Mouse (Mus musculus): Measurements from ENCODE around the gene Rpl38.

Gene Rpl38

GRCm38 (mm10) chr11:114668301-114668710 lies at the start of gene Rpl38:
TSS of gene Rpl38 (plus strand) at chr11:114668524.
- in situ Hi-C loops (cut with MboI, MseI): loop anchor here in 1 of 2 experiments (25.0 kb wide), 1 partner anchor 1006 kb away; the partner anchor contains the start of gene Slc39a11

DNA sequence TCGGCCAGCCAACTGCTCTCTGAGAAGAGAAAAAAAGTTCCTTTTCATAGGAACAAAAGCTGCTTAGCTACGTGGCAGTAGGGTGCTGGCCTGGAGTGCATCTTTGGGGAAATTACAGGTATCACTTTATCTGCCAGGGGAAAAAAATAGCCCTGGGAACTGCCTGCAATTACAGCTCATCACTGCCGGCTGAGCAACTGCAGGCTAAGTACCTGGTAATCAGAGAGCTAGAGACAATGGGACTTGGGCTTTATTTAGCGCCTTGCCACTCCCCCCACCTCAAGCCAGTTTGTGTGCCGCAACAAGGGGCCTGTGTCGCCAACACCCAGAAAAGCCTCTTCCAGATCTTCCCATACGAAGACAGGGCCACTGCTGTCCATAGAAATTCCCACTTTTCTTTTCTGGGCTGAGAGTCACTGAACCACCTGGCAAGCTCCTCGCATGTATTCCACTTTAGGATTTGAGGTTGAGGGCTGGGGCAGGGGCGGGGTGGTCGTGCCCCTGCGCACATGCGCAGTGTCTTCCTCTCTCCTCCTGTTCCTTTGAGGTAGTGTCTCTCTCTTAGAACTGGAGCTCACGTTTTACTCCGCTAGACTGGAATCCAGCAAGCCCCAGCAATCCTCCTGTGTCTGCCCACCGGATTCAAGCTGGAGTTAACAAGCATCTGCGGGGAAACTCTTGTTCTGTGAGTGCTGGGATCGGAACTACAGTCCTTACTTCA lies 49.5 kb upstream of the Rpl38 start:
- in situ Hi-C loops (cut with MboI, MseI): no loop called here

DNA sequence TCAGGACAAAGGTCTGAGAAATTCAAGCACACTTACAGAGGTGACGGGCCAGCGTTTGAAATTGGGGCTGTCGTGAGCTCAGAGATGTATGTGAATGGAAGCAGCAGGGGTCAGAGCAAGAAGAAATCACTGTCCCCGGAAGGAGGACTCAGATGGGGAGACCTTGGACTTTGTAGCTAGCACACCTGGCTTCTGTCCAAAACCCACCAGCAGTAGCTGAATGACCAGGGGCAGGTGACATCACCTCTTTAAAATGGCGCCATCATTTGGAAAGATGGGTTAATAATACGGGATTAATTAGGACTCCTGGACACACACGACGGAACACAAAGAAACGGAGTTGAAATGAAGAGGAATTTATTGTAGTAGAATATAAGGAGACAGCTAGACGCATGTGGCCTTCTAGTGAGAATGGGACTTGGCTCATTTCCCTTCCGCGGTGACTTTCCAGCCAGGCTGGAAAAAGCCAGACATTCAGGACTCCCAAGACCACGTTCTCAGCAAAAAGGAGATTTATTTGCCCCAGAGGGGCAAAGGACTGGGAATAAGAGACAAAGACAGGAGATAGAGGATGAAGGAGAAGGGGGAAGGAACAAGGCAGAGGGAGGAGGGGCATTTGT lies 42.1 kb upstream of the Rpl38 start:
- in situ Hi-C loops (cut with MboI, MseI): no loop called here

DNA sequence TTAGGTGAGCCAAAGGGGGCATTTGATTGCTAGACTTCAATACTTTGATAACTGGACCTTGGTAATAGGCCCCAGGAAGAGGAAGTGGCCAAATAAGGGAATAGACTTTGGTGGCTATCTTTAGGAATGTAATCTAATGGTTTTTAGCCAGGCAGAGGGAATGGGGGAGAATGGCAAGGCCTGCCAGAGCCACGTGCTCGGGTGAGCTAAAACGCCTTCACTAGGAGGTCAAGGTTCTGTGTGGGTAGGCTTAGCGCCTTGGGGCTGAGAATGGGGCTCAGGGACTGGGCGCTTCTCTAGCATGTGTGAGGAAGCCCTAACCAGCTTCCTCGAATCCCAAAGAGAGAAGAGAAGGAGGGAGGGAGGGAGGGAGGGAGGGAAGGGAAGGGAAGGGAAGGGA lies 41.3 kb upstream of the Rpl38 start:
- in situ Hi-C loops (cut with MboI, MseI): no loop called here

DNA sequence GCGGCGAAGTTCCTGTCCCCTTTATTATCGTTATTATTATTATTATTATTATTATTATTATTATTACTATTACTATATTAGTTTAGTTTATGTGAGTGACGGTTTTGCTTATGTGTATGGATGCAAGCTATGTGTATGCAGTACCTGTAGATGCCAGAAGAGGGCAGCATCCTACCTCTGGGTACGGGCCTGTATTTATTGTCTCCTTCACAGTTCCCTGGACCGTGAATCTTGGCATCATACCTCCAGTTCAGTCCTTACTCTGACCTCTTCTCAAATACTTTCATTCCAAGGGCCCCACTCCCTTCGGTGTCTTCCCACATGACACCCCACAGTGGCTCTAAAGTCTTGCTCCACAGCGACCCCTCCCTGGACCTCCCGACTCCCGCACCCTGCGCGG lies 40.3 kb upstream of the Rpl38 start:
- in situ Hi-C loops (cut with MboI, MseI): no loop called here

DNA sequence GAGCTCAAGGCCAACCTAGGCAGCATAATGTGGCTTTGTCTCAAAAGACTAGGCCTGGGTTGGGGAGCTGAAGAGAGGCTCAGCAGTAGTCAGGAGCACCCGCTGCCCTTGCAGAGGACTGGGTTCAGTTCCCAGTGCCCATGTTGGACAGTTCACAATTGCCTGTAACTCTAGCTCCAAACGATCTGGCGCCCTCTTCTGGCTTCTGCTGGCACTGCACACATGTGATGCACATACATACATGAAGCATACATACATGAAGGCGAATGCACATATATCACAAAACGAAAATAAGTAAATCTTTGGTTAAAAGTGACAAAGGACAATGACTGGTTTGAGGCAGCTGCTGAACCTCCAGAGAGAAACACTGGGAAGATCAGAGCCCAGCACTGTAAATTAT lies 38.3 kb upstream of the Rpl38 start:
- in situ Hi-C loops (cut with MboI, MseI): loop anchor here (5.0 to 10.0 kb wide), 5 partner anchors 103 to 425 kb away; no protein-coding TSS in a partner anchor

DNA sequence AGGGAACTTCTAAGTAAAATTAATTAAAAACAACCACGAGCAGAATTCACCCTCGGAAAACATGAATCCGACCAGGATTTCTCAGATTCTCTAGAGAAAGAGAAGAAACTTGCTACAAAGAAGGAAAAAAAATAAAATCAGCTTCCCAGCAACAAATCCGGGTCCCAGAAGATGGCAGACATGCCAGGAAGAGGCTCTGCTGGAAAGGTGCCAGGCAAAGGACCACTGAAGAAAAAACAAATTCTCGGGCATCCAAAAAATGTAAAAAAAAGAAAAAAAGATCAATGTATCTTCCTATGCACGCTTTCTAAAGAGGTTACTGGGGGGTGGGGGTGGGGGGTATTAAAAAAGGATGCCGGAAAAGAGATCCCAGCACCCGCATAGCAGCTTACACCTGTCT lies 36.1 kb upstream of the Rpl38 start:
- in situ Hi-C loops (cut with MboI, MseI): loop anchor here (5.0 to 10.0 kb wide), 5 partner anchors 105 to 427 kb away; no protein-coding TSS in a partner anchor

DNA sequence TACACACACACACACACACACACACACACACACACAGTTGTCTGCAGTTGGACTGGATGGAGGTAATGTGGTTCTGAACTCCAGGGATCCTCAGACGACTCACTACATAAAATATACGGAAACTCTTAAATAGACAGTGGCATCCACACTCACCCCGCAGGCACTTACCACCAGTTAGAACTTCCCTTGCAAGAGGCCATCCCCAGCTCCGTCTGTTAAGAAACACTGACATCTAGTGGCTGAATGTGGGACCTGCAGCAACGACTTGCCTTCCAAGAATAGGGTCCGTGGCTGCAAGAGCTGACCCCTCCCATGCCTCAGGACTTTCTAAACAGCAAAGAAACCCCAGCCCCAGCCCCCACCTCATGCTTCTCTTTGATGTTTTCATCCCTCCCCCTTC lies 32.0 kb upstream of the Rpl38 start:
- in situ Hi-C loops (cut with MboI, MseI): loop anchor here (10.0 kb wide), 2 partner anchors 271 to 431 kb away; no protein-coding TSS in a partner anchor

GRCm38 (mm10) chr11:114636727-114637505 lies 31.4 kb upstream of the Rpl38 start:
- in situ Hi-C loops (cut with MboI, MseI): loop anchor here (10.0 kb wide), 2 partner anchors 272 to 432 kb away; no protein-coding TSS in a partner anchor

- in situ Hi-C loops (cut with MboI, MseI): loop anchor here (10.0 kb wide), 2 partner anchors 274 to 434 kb away; no protein-coding TSS in a partner anchor
Observed at GRCm38 (mm10) chr11:114638647-114639290, 29.6 kb upstream of the Rpl38 start.

GRCm38 (mm10) chr11:114639681-114640103 lies 28.6 kb upstream of the Rpl38 start:
- in situ Hi-C loops (cut with MboI, MseI): loop anchor here (10.0 kb wide), 2 partner anchors 275 to 435 kb away; no protein-coding TSS in a partner anchor

DNA sequence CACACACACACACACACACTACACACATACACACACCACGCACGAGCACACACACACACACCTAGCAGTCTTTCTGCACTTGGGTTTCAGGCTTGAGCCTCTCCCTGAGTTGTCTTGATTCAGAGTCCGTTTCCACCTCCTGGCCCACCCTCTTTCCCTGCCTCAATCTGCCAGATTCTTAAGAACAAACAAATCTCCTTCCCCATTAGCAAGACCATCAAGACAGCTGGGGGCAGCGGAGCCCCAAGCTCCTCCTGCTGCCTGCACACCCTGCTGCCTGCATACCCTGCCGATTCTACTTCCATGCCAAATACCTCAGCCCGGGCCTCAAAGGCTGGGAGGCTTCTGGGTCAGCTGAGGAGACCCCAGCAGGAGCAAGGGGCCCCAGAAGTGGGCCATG lies 27.7 kb upstream of the Rpl38 start:
- in situ Hi-C loops (cut with MboI, MseI): no loop called here

DNA sequence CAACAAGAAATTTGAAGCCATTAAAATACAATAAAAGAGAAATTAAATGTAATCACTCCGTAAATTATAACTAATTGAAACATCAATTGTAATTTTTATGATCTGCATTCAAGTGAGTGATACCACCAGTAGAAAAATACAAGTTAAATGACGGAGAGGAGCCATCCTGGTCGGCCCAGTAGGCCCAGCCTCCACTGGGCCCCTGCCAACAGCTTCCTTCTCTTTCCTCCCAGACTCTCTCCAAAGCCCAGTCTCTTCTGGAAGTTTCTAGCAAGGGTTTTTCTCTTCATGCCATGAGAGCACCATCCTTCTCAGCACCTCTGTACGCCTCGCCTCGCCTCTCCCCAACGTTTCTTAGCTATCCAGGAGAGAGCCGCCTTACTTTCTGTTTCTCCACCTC lies 27.2 kb upstream of the Rpl38 start:
- in situ Hi-C loops (cut with MboI, MseI): no loop called here

DNA sequence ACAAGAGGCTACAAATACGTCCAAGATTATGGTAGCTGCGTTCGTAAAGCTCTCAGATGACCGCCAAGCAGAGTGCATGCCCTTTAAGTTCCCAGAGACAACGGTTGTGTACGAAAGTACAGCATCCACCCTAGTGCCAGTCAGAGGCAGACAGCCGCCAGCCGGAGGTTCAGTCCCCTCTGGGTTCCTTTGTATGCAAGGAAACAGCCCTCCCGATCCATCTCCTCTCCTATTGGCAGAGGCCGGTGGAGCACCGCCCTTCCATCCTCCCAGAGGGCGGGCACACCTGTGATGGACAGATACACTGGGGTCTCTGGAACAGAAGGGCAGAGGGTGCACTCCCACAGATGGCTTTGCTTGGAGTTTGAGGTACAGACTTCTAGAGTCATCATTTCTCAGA lies 26.1 kb upstream of the Rpl38 start:
- in situ Hi-C loops (cut with MboI, MseI): no loop called here

DNA sequence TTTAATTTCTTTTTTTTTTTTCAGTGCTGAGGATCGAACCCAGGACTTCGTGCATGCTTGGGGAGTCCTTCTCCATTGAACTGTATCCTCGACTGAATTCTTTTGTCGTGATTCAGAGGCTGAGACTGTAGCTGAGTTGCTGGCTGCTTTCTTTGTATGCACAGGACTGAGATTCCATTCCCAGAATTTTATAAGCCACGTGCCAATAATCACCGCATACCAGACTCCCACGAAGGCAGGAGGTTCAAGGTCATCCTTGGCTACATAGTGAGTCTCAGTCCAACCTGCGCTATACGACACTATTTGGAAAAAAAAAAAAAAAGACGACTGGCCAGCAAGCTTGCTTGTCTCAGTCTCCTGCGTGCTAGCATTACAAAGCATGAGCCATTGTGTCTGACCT lies 25.4 kb upstream of the Rpl38 start:
- in situ Hi-C loops (cut with MboI, MseI): no loop called here

- in situ Hi-C loops (cut with MboI, MseI): no loop called here
Observed at GRCm38 (mm10) chr11:114644122-114644521, 24.2 kb upstream of the Rpl38 start.

DNA sequence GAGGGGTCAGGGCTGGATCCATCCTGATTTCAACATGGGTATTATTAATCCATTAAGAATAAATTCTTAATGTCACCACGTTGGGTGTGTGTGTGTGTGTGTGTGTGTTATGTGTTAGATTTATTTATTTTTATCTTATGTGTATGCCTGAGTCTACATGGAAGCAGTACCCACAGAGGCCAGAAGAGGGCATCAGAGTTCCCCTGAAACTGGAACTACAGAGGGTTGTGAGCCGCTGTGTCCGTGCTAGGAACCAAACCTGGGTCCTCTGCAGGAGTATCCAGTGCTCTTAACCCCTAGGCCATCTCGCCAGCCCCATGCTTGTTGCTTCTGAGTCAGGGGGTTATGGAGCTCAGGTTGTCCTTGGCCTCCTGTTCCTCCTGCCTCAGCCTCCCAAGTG lies 18.8 kb upstream of the Rpl38 start:
- in situ Hi-C loops (cut with MboI, MseI): no loop called here

- in situ Hi-C loops (cut with MboI, MseI): loop anchor here in 1 of 2 experiments (25.0 kb wide), 1 partner anchor 990 kb away; the partner anchor contains the start of gene Slc39a11
Observed at GRCm38 (mm10) chr11:114652531-114652930, 15.8 kb upstream of the Rpl38 start.

GRCm38 (mm10) chr11:114653664-114654063 lies 14.7 kb upstream of the Rpl38 start:
- in situ Hi-C loops (cut with MboI, MseI): loop anchor here in 1 of 2 experiments (25.0 kb wide), 1 partner anchor 991 kb away; the partner anchor contains the start of gene Slc39a11

GRCm38 (mm10) chr11:114654552-114654951 lies 13.8 kb upstream of the Rpl38 start:
- in situ Hi-C loops (cut with MboI, MseI): loop anchor here in 1 of 2 experiments (25.0 kb wide), 1 partner anchor 992 kb away; the partner anchor contains the start of gene Slc39a11
